Mouse (Mus musculus) ES-E14 (cell line): Measurements from ENCODE around the gene Cend1. TPM values are rescaled to one million over a fixed set of nuclear protein-coding genes. Genes with fewer than 3 reads are reported as not detected.
A peak's percentile ranks its signal among the peaks of the same experiment; 100 is the strongest.

Source experiments
- DNase-seq: peaks from one replicate; pipeline ENCODE4 v3.0.0-alpha.2; 2013; ENCODE audit warnings: low read depth, low spot score
- H3K27ac ChIP-seq: 2 replicates; pipeline ENCODE4 v1.5.1; 2012; ENCODE audit warnings: low read depth, mild to moderate bottlenecking, low read length, moderate library complexity, mixed read lengths; ENCODE audit not compliant: poor library complexity, insufficient read depth, severe bottlenecking
- H3K36me3 ChIP-seq: 2 replicates; pipeline ENCODE4 v1.6.1; 2012; ENCODE audit warnings: mild to moderate bottlenecking, low read length, moderate library complexity, mixed read lengths; ENCODE audit not compliant: control insufficient read depth, poor library complexity, insufficient read depth, severe bottlenecking
- H3K4me1 ChIP-seq, 2 experiments: fragments of 150-350 bp in 1 of 2; sonication (generic) in 1 of 2; 2 replicates each; pipeline ENCODE4 v1.6.1; 2012; ENCODE audit warnings: low read length in 2 of 2, mild to moderate bottlenecking in 1 of 2, mixed read lengths in 1 of 2; ENCODE audit not compliant: control insufficient read depth in 2 of 2, insufficient read depth in 2 of 2, poor library complexity in 1 of 2
- H3K4me3 ChIP-seq, 2 experiments: fragments of 150-350 bp in 1 of 2; sonication (generic) in 1 of 2; 2 replicates each; pipeline ENCODE4 v1.5.1; 2012; ENCODE audit warnings: low read length in 2 of 2, low read depth in 1 of 2, mild to moderate bottlenecking in 1 of 2, mixed read lengths in 1 of 2; ENCODE audit not compliant: insufficient read depth in 1 of 2, poor library complexity in 1 of 2, severe bottlenecking in 1 of 2
- H3K9ac ChIP-seq: 2 replicates; pipeline ENCODE4 v1.6.1; 2012; ENCODE audit warnings: low read depth, mild to moderate bottlenecking, low read length, mixed read lengths; ENCODE audit not compliant: poor library complexity, insufficient read depth, severe bottlenecking
- H3K9me3 ChIP-seq: fragments of 150-350 bp; sonication (generic); 2 replicates; pipeline ENCODE4 v1.6.1; 2012; ENCODE audit warnings: low read depth, mild to moderate bottlenecking, low read length; ENCODE audit not compliant: control insufficient read depth, insufficient read depth
- CHD2 ChIP-seq: IDR thresholded peaks from 2 replicates; pipeline ENCODE4 v1.6.1; 2014; ENCODE audit warnings: mild to moderate bottlenecking, low read depth, low read length, inconsistent platforms
- HCFC1 ChIP-seq: IDR thresholded peaks from 2 replicates; pipeline ENCODE4 v1.6.1; 2012; ENCODE audit warnings: low read length, inconsistent platforms, borderline replicate concordance; ENCODE audit not compliant: insufficient read depth
- MAFK ChIP-seq: IDR thresholded peaks from 2 replicates; pipeline ENCODE4 v1.6.1; 2014; ENCODE audit warnings: mild to moderate bottlenecking, low read depth, low read length, inconsistent platforms; ENCODE audit not compliant: insufficient read depth
- ZC3H11A ChIP-seq: IDR thresholded peaks from 2 replicates; pipeline ENCODE4 v1.6.1; 2012; ENCODE audit warnings: low read depth, mild to moderate bottlenecking, inconsistent platforms, low read length, borderline replicate concordance
- ZNF384 ChIP-seq: IDR thresholded peaks from 2 replicates; pipeline ENCODE4 v1.6.1; 2012; ENCODE audit warnings: low read depth, low read length, inconsistent platforms
- in situ Hi-C, 2 experiments: fragments of 600-800 bp; cut with MboI; formaldehyde crosslinking; loops; one replicate each; pipeline ENCODE4 v1.15.1; 2025; ENCODE audit warnings: low sequenced_read_pairs in 2 of 2, inconsistent platforms in 1 of 2; ENCODE audit not compliant: unreplicated experiment in 2 of 2
- total RNA-seq: library from RNA; depleted of rRNA; stranded (reverse); fragments of 300-350 nt; gene quantifications from 2 replicates; pipeline ENCODE4 v1.2.3, GENCODE M21; 2012; rRNA removed

Gene Cend1
- 1.5 and 2.7 TPM in 2 replicates for total RNA-seq

GRCm38 (mm10) chr7:141429310-141429709 lies at the start of gene Cend1:
Gene Cend1, minus strand, starts transcription at chr7:141429491.
- H3K4me3 ChIP-seq = peak within 1 kb of the TSS in 1 of 2 experiments; percentile 37; a peak in 3 of 4 replicates
- H3K4me1 ChIP-seq = peaks cover 0 to 18% of the 10 kb centered on the region in 2 experiments; a peak in 2 of 4 replicates
- H3K9me3 ChIP-seq = no peaks in the 10 kb centered on the region
- H3K9ac ChIP-seq = peak within 1 kb of the TSS; percentile 7; the same call in 1 of the 2 replicates
- TF ChIP-seq HCFC1 (peak; percentile 52; the same call in 1 of the 2 replicates), CHD2 (no peak)
- DNase-seq = peak; percentile 82
- in situ Hi-C loops = no loop called here
- H3K27ac ChIP-seq = no peak within 1 kb of the TSS
- H3K36me3 ChIP-seq = peaks cover 18% of the 10 kb centered on the region; the same call in 1 of the 2 replicates

GRCm38 (mm10) chr7:141478270-141478748 lies 49.0 kb upstream of the Cend1 start:
- in situ Hi-C loops = no loop called here
- DNase-seq = no peak
- Histone ChIP-seq H3K4me3 (no peak overlapping the region), H3K9ac (no peak overlapping the region), H3K27ac (no peak overlapping the region), H3K4me1 (peaks cover 4 to 15% of the 10 kb centered on the region in 2 experiments; a peak in 2 of 4 replicates), H3K9me3 (no peaks in the 10 kb centered on the region), H3K36me3 (no peaks in the 10 kb centered on the region)
- TF ChIP-seq MAFK = no peak
- TF ChIP-seq CHD2 = no peak
- TF ChIP-seq ZC3H11A = no peak
- no peak for TF ChIP-seq HCFC1
- no peak for TF ChIP-seq ZNF384

DNA sequence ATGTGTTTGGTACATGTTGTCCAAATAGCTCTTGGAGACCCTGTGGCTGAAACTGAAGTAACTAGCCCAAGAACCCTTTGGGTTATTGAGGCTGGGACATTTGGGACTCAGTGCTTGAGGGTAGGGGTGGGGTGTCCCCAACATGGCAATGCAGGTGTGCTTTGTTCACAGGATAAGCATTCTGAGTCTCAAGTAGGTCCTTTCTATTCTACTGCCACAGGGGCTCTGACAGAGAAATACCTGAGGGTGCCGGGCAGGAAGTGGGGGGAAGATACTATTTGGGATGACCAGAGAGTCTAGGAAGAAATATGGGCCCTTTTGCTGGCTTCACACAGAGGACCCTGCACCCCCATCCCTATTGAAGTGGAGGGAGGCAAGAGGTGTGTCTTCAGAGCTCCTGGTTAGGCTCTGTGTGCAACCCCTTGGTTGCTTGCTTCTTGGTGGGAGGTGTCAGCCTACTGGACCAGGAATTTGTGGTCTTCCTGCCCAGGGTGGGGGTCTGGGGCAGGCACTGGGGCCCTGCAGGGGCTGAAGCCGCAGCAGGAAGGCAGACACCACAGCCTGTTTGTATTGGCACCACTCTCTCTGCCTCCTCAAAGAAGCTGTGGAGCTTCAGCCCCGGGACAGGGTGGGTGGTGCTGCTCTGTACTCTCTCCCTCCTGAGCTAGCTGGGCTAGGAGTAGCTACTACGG lies 48.4 kb upstream of the Cend1 start:
- Histone ChIP-seq H3K4me3 (no peak overlapping the region), H3K9me3 (no peaks in the 10 kb centered on the region), H3K36me3 (peaks cover 2% of the 10 kb centered on the region), H3K4me1 (peaks cover 3 to 16% of the 10 kb centered on the region in 2 experiments; a peak in 2 of 4 replicates), H3K27ac (no peak overlapping the region), H3K9ac (no peak overlapping the region)
- TF ChIP-seq ZNF384 = no peak
- in situ Hi-C loops = no loop called here
- no peak for DNase-seq

DNA sequence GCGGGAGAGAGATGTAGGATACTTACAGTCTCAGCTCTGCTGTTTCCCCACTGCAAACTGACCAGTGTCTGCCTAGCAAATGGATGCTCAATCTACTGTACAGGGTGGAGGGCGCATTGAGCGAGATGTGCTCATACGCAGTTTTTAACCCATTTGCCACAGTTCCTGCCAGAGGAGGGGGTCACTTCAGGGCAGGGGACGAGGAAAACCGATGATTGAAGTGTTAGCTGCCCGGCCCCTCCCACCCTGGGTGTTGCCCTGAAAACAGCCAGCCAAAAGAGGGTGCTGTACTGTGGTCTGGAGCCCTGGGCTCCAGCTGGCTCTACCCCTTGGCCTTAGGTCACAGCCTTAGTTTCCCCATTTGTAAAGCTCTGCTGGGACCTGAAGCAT lies 47.7 kb upstream of the Cend1 start:
- in situ Hi-C loops = no loop called here
- no peak overlapping the region for H3K27ac ChIP-seq

More for the DNA sequence above, 47.7 kb upstream of the Cend1 start:
- H3K4me1 ChIP-seq = peaks cover 3 to 15% of the 10 kb centered on the region in 2 experiments; a peak in 2 of 4 replicates
- TF ChIP-seq CHD2 (no peak), MAFK (no peak), ZNF384 (no peak), ZC3H11A (no peak), HCFC1 (no peak)
- peaks cover 7% of the 10 kb centered on the region for H3K36me3 ChIP-seq
- no peaks in the 10 kb centered on the region for H3K9me3 ChIP-seq
- no peak overlapping the region for H3K9ac ChIP-seq
- DNase-seq = no peak
- peak overlapping the region in 1 of 2 experiments; percentile 6; a peak in 1 of 4 replicates for H3K4me3 ChIP-seq
